Mouse (Mus musculus) hindbrain, embryonic 11.5 days (tissue): ENCODE measurements around the gene Olfr399. TPM values are rescaled to one million over a fixed set of nuclear protein-coding genes. Genes with fewer than 3 reads are reported as not detected.

Experiments used
- ATAC-seq: fragments of 200-750 bp; cut with Nextera tagmentation; 2 replicates; pipeline ENCODE4 v1.8.0; 2017; ENCODE audit warnings: mild to moderate bottlenecking, moderate TSS enrichment, moderate library complexity; ENCODE audit not compliant: low FRiP score
- DNase-seq: peaks from one replicate; pipeline ENCODE4 v3.0.0-alpha.2; 2015; ENCODE audit warnings: low spot score
- H3K27ac ChIP-seq: fragments of 300-500 bp; sonication (generic); 2 replicates; pipeline ENCODE4 v1.5.1; 2014; ENCODE audit warnings: mild to moderate bottlenecking, low read depth, low read length
- H3K27me3 ChIP-seq: fragments of 300-500 bp; sonication (generic); 2 replicates; pipeline ENCODE4 v1.6.1; 2014; ENCODE audit warnings: mild to moderate bottlenecking, low read length, moderate library complexity, mixed read lengths; ENCODE audit not compliant: control insufficient read depth, insufficient read depth
- H3K36me3 ChIP-seq: fragments of 300-500 bp; sonication (generic); 2 replicates; pipeline ENCODE4 v1.6.1; 2014; ENCODE audit warnings: mild to moderate bottlenecking, low read length, moderate library complexity, mixed read lengths; ENCODE audit not compliant: control insufficient read depth, insufficient read depth
- H3K4me1 ChIP-seq: fragments of 300-500 bp; sonication (generic); replicated peaks from 2 replicates; pipeline ENCODE4 v1.6.1; 2014; ENCODE audit warnings: low read length, mixed read lengths; ENCODE audit not compliant: control insufficient read depth, insufficient read depth
- H3K4me2 ChIP-seq: fragments of 300-500 bp; sonication (generic); replicated peaks from 2 replicates; pipeline ENCODE4 v1.6.1; 2014; ENCODE audit warnings: mild to moderate bottlenecking, low read depth, low read length
- H3K4me3 ChIP-seq: fragments of 300-500 bp; sonication (generic); 2 replicates; pipeline ENCODE4 v1.5.1; 2014; ENCODE audit warnings: low read depth, low read length
- H3K9ac ChIP-seq: fragments of 300-500 bp; sonication (generic); 2 replicates; pipeline ENCODE4 v1.6.1; 2014; ENCODE audit warnings: low read depth, low read length
- H3K9me3 ChIP-seq: fragments of 300-500 bp; sonication (generic); 2 replicates; pipeline ENCODE4 v1.6.1; 2016; ENCODE audit warnings: low read length; ENCODE audit not compliant: control insufficient read depth
- WGBS: fragments of 180-500 bp; shearing (Covaris S2); extraction: QIAGEN DNeasy Blood & Tissue Kit; methylation state at CpG from one replicate; pipeline ENCODE4 v1.1.7; 2014; 5-methylcytosine and 5-hydroxymethylcytosine counted together
- polyA plus RNA-seq: library from polyadenylated mRNA; unstranded; fragments of >200 nt; fragmentation: Nextera tagmentation; extraction: Ambion mirVana; gene quantifications from 2 replicates; pipeline ENCODE4 v1.2.1, GENCODE M21; 2014

Gene Olfr399
- not detected in 2 replicates for polyA plus RNA-seq

GRCm38 (mm10) chr11:74056451-74056850, at the start of gene Olfr399, which contains the start of gene Olfr139:
Olfr399 (minus strand) TSS chr11:74056615.
Olfr139 (minus strand) TSS chr11:74056551.
- no peaks in the 10 kb centered on the region for H3K27me3 ChIP-seq
- WGBS, result 81% methylated on average over 2 of the region's 2 CpGs
- no peak within 1 kb of the TSS for H3K9ac ChIP-seq
- ATAC-seq (no peak), DNase-seq (no peak)
- no peak within 1 kb of the TSS for H3K4me3 ChIP-seq
- no peaks in the 10 kb centered on the region for H3K9me3 ChIP-seq
- no peaks in the 10 kb centered on the region for H3K4me1 ChIP-seq
- H3K36me3 ChIP-seq, result no peaks in the 10 kb centered on the region
- no peak within 1 kb of the TSS for H3K4me2 ChIP-seq
- H3K27ac ChIP-seq, result no peak within 1 kb of the TSS

GRCm38 (mm10) chr11:74105066-74105465, 48.7 kb upstream of the Olfr399 start:
- Histone ChIP-seq H3K27ac (no peak overlapping the region), H3K4me3 (no peak overlapping the region), H3K9me3 (0 out of 2 replicates have a peak, but pooled peaks cover 4% of the 10 kb centered on the region), H3K4me2 (no peak overlapping the region), H3K9ac (no peak overlapping the region), H3K4me1 (no peaks in the 10 kb centered on the region), H3K36me3 (no peaks in the 10 kb centered on the region), H3K27me3 (no peaks in the 10 kb centered on the region)
- DNase-seq, result no peak
- WGBS, result 28% methylated on average over 5 of the region's 5 CpGs
- ATAC-seq, result no peak

GRCm38 (mm10) chr11:74101507-74101906, 45.1 kb upstream of the Olfr399 start:
- Histone ChIP-seq H3K27ac (no peak overlapping the region), H3K9ac (no peak overlapping the region), H3K4me3 (no peak overlapping the region), H3K4me2 (no peak overlapping the region), H3K9me3 (no peaks in the 10 kb centered on the region), H3K4me1 (no peaks in the 10 kb centered on the region), H3K36me3 (no peaks in the 10 kb centered on the region), H3K27me3 (no peaks in the 10 kb centered on the region)
- DNase-seq, result no peak
- no peak for ATAC-seq
- WGBS, result 57% methylated on average over 2 of the region's 2 CpGs

- ATAC-seq, result no peak
- Histone ChIP-seq H3K4me1 (no peaks in the 10 kb centered on the region), H3K4me2 (no peak overlapping the region), H3K9ac (no peak overlapping the region), H3K27ac (no peak overlapping the region), H3K9me3 (no peaks in the 10 kb centered on the region), H3K27me3 (no peaks in the 10 kb centered on the region), H3K4me3 (no peak overlapping the region), H3K36me3 (no peaks in the 10 kb centered on the region)
- WGBS, result 79% methylated on average over 2 of the region's 2 CpGs
- DNase-seq, result no peak
These were observed 44.3 kb upstream of the Olfr399 start for GRCm38 (mm10) chr11:74100724-74101123.

GRCm38 (mm10) chr11:74069655-74070054, 13.2 kb upstream of the Olfr399 start, which contains the start of gene Zfp616:
Zfp616 (plus strand) TSS chr11:74069955.
- Histone ChIP-seq H3K9me3 (no peaks in the 10 kb centered on the region), H3K27me3 (no peaks in the 10 kb centered on the region), H3K9ac (no peak within 1 kb of the TSS), H3K4me1 (no peaks in the 10 kb centered on the region), H3K27ac (no peak within 1 kb of the TSS), H3K4me3 (no peak within 1 kb of the TSS), H3K4me2 (no peak within 1 kb of the TSS), H3K36me3 (no peaks in the 10 kb centered on the region)
- 90% methylated on average over 1 of the region's 1 CpGs for WGBS
- ATAC-seq, result no peak
- DNase-seq, result no peak

GRCm38 (mm10) chr11:74051347-74051746, 5.1 kb downstream of the Olfr399 start:
- Histone ChIP-seq H3K27me3 (no peaks in the 10 kb centered on the region), H3K9me3 (no peaks in the 10 kb centered on the region; the same call in 1 of the 2 replicates), H3K27ac (no peak overlapping the region), H3K4me2 (no peak overlapping the region), H3K4me1 (no peaks in the 10 kb centered on the region), H3K36me3 (no peaks in the 10 kb centered on the region), H3K4me3 (no peak overlapping the region), H3K9ac (no peak overlapping the region)
- WGBS, result 71% methylated on average over 3 of the region's 3 CpGs
- DNase-seq (no peak), ATAC-seq (no peak)

Other genes with a start within 250 kb of the Olfr399 start
- not detected in 2 replicates for gene Olfr392, start 239.6 kb downstream of the Olfr399 start, polyA plus RNA-seq
- not detected in 2 replicates for gene Olfr393, start 205.2 kb downstream of the Olfr399 start, polyA plus RNA-seq
- gene Olfr394, start 165.8 kb downstream of the Olfr399 start, polyA plus RNA-seq, result not detected in 2 replicates
- gene Olfr395, start 147.3 kb downstream of the Olfr399 start, polyA plus RNA-seq, result not detected in 2 replicates
- gene Olfr23, start 119.9 kb downstream of the Olfr399 start, polyA plus RNA-seq, result not detected in 2 replicates
- not detected in 2 replicates for gene Olfr397, start 95.8 kb downstream of the Olfr399 start, polyA plus RNA-seq
- not detected in 2 replicates for gene Olfr398, start 66.2 kb downstream of the Olfr399 start, polyA plus RNA-seq
- not detected in 2 replicates for gene Olfr139, start 64 bp downstream of the Olfr399 start, polyA plus RNA-seq
- gene Zfp616, start 13.3 kb upstream of the Olfr399 start, polyA plus RNA-seq, result not detected in 2 replicates
- gene Olfr401, start 57.1 kb upstream of the Olfr399 start, polyA plus RNA-seq, result not detected in 2 replicates
- not detected in 2 replicates for gene Olfr402, start 96.9 kb upstream of the Olfr399 start, polyA plus RNA-seq
- gene Olfr403, start 129.6 kb upstream of the Olfr399 start, polyA plus RNA-seq, result not detected in 2 replicates
- not detected in 2 replicates for gene Olfr43, start 154.8 kb upstream of the Olfr399 start, polyA plus RNA-seq
- gene Olfr406, start 203.2 kb upstream of the Olfr399 start, polyA plus RNA-seq, result not detected in 2 replicates
- not detected in 2 replicates for gene Olfr59, start 227.1 kb upstream of the Olfr399 start, polyA plus RNA-seq